In genomic region chr19:5151741-5152140, GRCm38 (mm10) we compare ENCODE assay signal across 18 mouse cellular contexts. TPM values are rescaled to one million over a fixed set of nuclear protein-coding genes. Genes with fewer than 3 reads are reported as not detected.
A peak's percentile ranks its signal among the peaks of the same experiment; 100 is the strongest.
DNase-seq lines count a peak whose midpoint lies in the region; ATAC-seq and TF ChIP-seq lines count a peak whose summit lies in the region.
"Had no signal": no experiment of that assay in that cellular context is flagged by ENCODE, and none has a peak within 500 bp of the region (broad histone marks: within the 10 kb centered on the region; RNA-seq: fewer than 3 reads in every experiment).

No protein-coding gene starts in this region.

- H3K27ac ChIP-seq in hindbrain, embryonic 13.5 days, result peak overlapping the region; percentile 5
- no peak overlapping the region for H3K27ac ChIP-seq in hindbrain, embryonic 10.5 days
- H3K27ac ChIP-seq in midbrain, postnatal 0 days (ENCODE audit: low read depth, low read length), result no peak overlapping the region; the same call in 1 of the 2 replicates
- no peak overlapping the region for H3K27ac ChIP-seq in midbrain, embryonic 11.5 days (ENCODE audit: low read depth, low read length)
- H3K27ac ChIP-seq in hindbrain, postnatal 0 days, result peak overlapping the region; percentile 62
- H3K27ac ChIP-seq: embryonic facial prominence, embryonic 13.5 days; kidney, postnatal 0 days; limb, embryonic 13.5 days; lung, embryonic 15.5 days; midbrain, embryonic 10.5 days had no signal

- no peaks in the 10 kb centered on the region for H3K9me3 ChIP-seq in hindbrain, embryonic 13.5 days
- H3K9me3 ChIP-seq in hindbrain, embryonic 10.5 days, result no peaks in the 10 kb centered on the region
- no peaks in the 10 kb centered on the region for H3K9me3 ChIP-seq in midbrain, postnatal 0 days (ENCODE audit: low read length)
- H3K9me3 ChIP-seq in midbrain, embryonic 11.5 days (ENCODE audit: control insufficient read depth, low read length), result no peaks in the 10 kb centered on the region
- H3K9me3 ChIP-seq in hindbrain, postnatal 0 days (ENCODE audit: low read length), result no peaks in the 10 kb centered on the region
- H3K9me3 ChIP-seq: embryonic facial prominence, embryonic 13.5 days; limb, embryonic 13.5 days; lung, embryonic 15.5 days; midbrain, embryonic 10.5 days had no signal

- ATAC-seq in hindbrain, embryonic 13.5 days (ENCODE audit: low FRiP score), result no peak
- ATAC-seq in midbrain, postnatal 0 days (ENCODE audit: low FRiP score), result no peak
- ATAC-seq in midbrain, embryonic 11.5 days (ENCODE audit: low FRiP score), result no peak
- peak; percentile 52 for ATAC-seq in hindbrain, postnatal 0 days
- ATAC-seq: CD4-positive, CD25-positive, alpha-beta regulatory T cell, adult 4 months; intestine, embryonic 16.5 days had no signal

- peak; percentile 39 to 59 for DNase-seq in cerebellum, postnatal 10 days
- no peak for DNase-seq in cerebellum, adult 9-10 months
- no peak for DNase-seq in hindbrain, embryonic 10.5 days (ENCODE audit: low spot score)
- peak; percentile 25 for DNase-seq in midbrain, postnatal 0 days (ENCODE audit: low spot score)
- DNase-seq in midbrain, embryonic 11.5 days (ENCODE audit: low spot score, missing footprints), result no peak
- DNase-seq in hindbrain, postnatal 0 days (ENCODE audit: low spot score), result peak; percentile 34
- no peak for DNase-seq in T-cell, adult 2 months (ENCODE audit: low spot score)

- TF ChIP-seq CTCF in midbrain, postnatal 0 days (IDR thresholded peaks at IDR 0.05), result no peak
- TF ChIP-seq CTCF in hindbrain, postnatal 0 days (IDR thresholded peaks at IDR 0.05; ENCODE audit: low read depth), result no peak

- H3K36me3 ChIP-seq in hindbrain, embryonic 13.5 days, result peaks cover 50% of the 10 kb centered on the region
- H3K36me3 ChIP-seq in hindbrain, embryonic 10.5 days, result peaks cover 49% of the 10 kb centered on the region
- peaks cover 36% of the 10 kb centered on the region for H3K36me3 ChIP-seq in midbrain, postnatal 0 days (ENCODE audit: insufficient read depth, low read length)
- H3K36me3 ChIP-seq in midbrain, embryonic 11.5 days (ENCODE audit: control insufficient read depth, insufficient read depth, low read length), result no peaks in the 10 kb centered on the region
- H3K36me3 ChIP-seq in hindbrain, postnatal 0 days (ENCODE audit: insufficient read depth, low read length), result peaks cover 36% of the 10 kb centered on the region
- H3K36me3 ChIP-seq: lung, embryonic 15.5 days had no signal

- no peaks in the 10 kb centered on the region for H3K27me3 ChIP-seq in hindbrain, embryonic 13.5 days
- no peaks in the 10 kb centered on the region for H3K27me3 ChIP-seq in hindbrain, embryonic 10.5 days (ENCODE audit: insufficient read depth, poor library complexity, severe bottlenecking)
- H3K27me3 ChIP-seq in midbrain, postnatal 0 days (ENCODE audit: insufficient read depth, low read length), result no peaks in the 10 kb centered on the region
- no peaks in the 10 kb centered on the region for H3K27me3 ChIP-seq in midbrain, embryonic 11.5 days (ENCODE audit: control insufficient read depth, insufficient read depth, low read length)
- no peaks in the 10 kb centered on the region for H3K27me3 ChIP-seq in hindbrain, postnatal 0 days (ENCODE audit: insufficient read depth, low read length)
- H3K27me3 ChIP-seq: embryonic facial prominence, embryonic 13.5 days; limb, embryonic 13.5 days; lung, embryonic 15.5 days had no signal

- H3K4me2 ChIP-seq in hindbrain, embryonic 13.5 days, result no peak overlapping the region
- H3K4me2 ChIP-seq in midbrain, postnatal 0 days (ENCODE audit: low read depth, low read length, poor library complexity, severe bottlenecking), result no peak overlapping the region
- no peak overlapping the region for H3K4me2 ChIP-seq in midbrain, embryonic 11.5 days
- no peak overlapping the region for H3K4me2 ChIP-seq in hindbrain, postnatal 0 days (ENCODE audit: low read depth, low read length)
- H3K4me2 ChIP-seq: embryonic facial prominence, embryonic 13.5 days; limb, embryonic 13.5 days; liver, embryonic 11.5 days; lung, embryonic 15.5 days had no signal

- H3K4me3 ChIP-seq in hindbrain, embryonic 13.5 days, result no peak overlapping the region
- no peak overlapping the region for H3K4me3 ChIP-seq in hindbrain, embryonic 10.5 days
- no peak overlapping the region for H3K4me3 ChIP-seq in midbrain, postnatal 0 days (ENCODE audit: low read depth, low read length)
- H3K4me3 ChIP-seq in midbrain, embryonic 11.5 days (ENCODE audit: low read depth, low read length), result no peak overlapping the region
- H3K4me3 ChIP-seq in hindbrain, postnatal 0 days (ENCODE audit: low read length), result no peak overlapping the region
- H3K4me3 ChIP-seq: embryonic facial prominence, embryonic 13.5 days; limb, embryonic 13.5 days; lung, embryonic 15.5 days; midbrain, embryonic 10.5 days; myocyte had no signal

- 87% methylated on average over 5 of the region's 5 CpGs for WGBS in hindbrain, embryonic 13.5 days
- 87% methylated on average over 5 of the region's 5 CpGs for WGBS in hindbrain, embryonic 10.5 days
- 90% methylated on average over 5 of the region's 5 CpGs for WGBS in midbrain, postnatal 0 days
- 88% methylated on average over 5 of the region's 5 CpGs for whole genome bisulfite sequencing in midbrain, embryonic 11.5 days
- 55% methylated on average over 5 of the region's 5 CpGs for WGBS in hindbrain, postnatal 0 days

- no peak overlapping the region for H3K9ac ChIP-seq in hindbrain, embryonic 13.5 days
- no peak overlapping the region for H3K9ac ChIP-seq in midbrain, postnatal 0 days (replicated peaks; ENCODE audit: low read length, poor library complexity, severe bottlenecking)
- H3K9ac ChIP-seq in midbrain, embryonic 11.5 days (ENCODE audit: low read length), result no peak overlapping the region
- no peak overlapping the region; the same call in 1 of the 2 replicates for H3K9ac ChIP-seq in hindbrain, postnatal 0 days (replicated peaks; ENCODE audit: low read length)
- H3K9ac ChIP-seq: embryonic facial prominence, embryonic 13.5 days; limb, embryonic 13.5 days; lung, embryonic 15.5 days had no signal

- no peaks in the 10 kb centered on the region for H3K4me1 ChIP-seq in hindbrain, embryonic 13.5 days (replicated peaks)
- H3K4me1 ChIP-seq in hindbrain, embryonic 10.5 days (replicated peaks), result no peaks in the 10 kb centered on the region
- H3K4me1 ChIP-seq in midbrain, postnatal 0 days (ENCODE audit: insufficient read depth, low read length), result no peaks in the 10 kb centered on the region
- no peaks in the 10 kb centered on the region for H3K4me1 ChIP-seq in midbrain, embryonic 11.5 days (ENCODE audit: control insufficient read depth, insufficient read depth, low read length)
- 0 out of 2 replicates have a peak, but pooled peaks cover 3% of the 10 kb centered on the region for H3K4me1 ChIP-seq in hindbrain, postnatal 0 days (ENCODE audit: insufficient read depth, low read length)
- H3K4me1 ChIP-seq: embryonic facial prominence, embryonic 13.5 days; limb, embryonic 13.5 days; lung, embryonic 15.5 days; midbrain, embryonic 10.5 days had no signal

RNA-seq across cellular contexts. Expression of gene Klc2, which starts 33.4 kb away (rescaled TPM):
- 73.4 and 76.7 TPM in 2 replicates for polyA plus RNA-seq in hindbrain, embryonic 13.5 days (2015; fragmentation: Nextera tagmentation; extraction: Ambion mirVana)
- polyA plus RNA-seq in hindbrain, embryonic 10.5 days (2016; fragmentation: Nextera tagmentation; extraction: Ambion mirVana), result 35.5 and 45.8 TPM in 2 replicates
- total RNA-seq in midbrain, postnatal 0 days (2014; rRNA removed), result 187 and 201 TPM in 2 replicates
- 65.7 and 67.9 TPM in 2 replicates for polyA plus RNA-seq in midbrain, postnatal 0 days (2015; fragmentation: Nextera tagmentation; extraction: Ambion mirVana)
- 24.4 and 25.0 TPM in 2 replicates for polyA plus RNA-seq in midbrain, embryonic 11.5 days (2014; fragmentation: Nextera tagmentation; extraction: Ambion mirVana)
- total RNA-seq in hindbrain, postnatal 0 days (2014; rRNA removed), result 191 and 227 TPM in 2 replicates
- 75.6 and 76.6 TPM in 2 replicates for polyA plus RNA-seq in hindbrain, postnatal 0 days (2015; fragmentation: Nextera tagmentation; extraction: Ambion mirVana)

RNA-seq across cellular contexts. Expression of gene Rab1b, which starts 44.9 kb away (rescaled TPM):
- 234 TPM in 2 replicates for polyA plus RNA-seq in hindbrain, embryonic 13.5 days (2015; fragmentation: Nextera tagmentation; extraction: Ambion mirVana)
- polyA plus RNA-seq in hindbrain, embryonic 10.5 days (2016; fragmentation: Nextera tagmentation; extraction: Ambion mirVana), result 270 and 303 TPM in 2 replicates
- 192 and 242 TPM in 2 replicates for total RNA-seq in midbrain, postnatal 0 days (2014; rRNA removed)
- polyA plus RNA-seq in midbrain, postnatal 0 days (2015; fragmentation: Nextera tagmentation; extraction: Ambion mirVana), result 204 and 227 TPM in 2 replicates
- 214 and 231 TPM in 2 replicates for polyA plus RNA-seq in midbrain, embryonic 11.5 days (2014; fragmentation: Nextera tagmentation; extraction: Ambion mirVana)
- 272 and 291 TPM in 2 replicates for total RNA-seq in hindbrain, postnatal 0 days (2014; rRNA removed)
- polyA plus RNA-seq in hindbrain, postnatal 0 days (2015; fragmentation: Nextera tagmentation; extraction: Ambion mirVana), result 229 and 230 TPM in 2 replicates

RNA-seq across cellular contexts. Expression of gene Cnih2, which starts 53.4 kb away (rescaled TPM):
- polyA plus RNA-seq in hindbrain, embryonic 13.5 days (2015; fragmentation: Nextera tagmentation; extraction: Ambion mirVana), result 333 TPM in 2 replicates
- polyA plus RNA-seq in hindbrain, embryonic 10.5 days (2016; fragmentation: Nextera tagmentation; extraction: Ambion mirVana), result 42.1 and 115 TPM in 2 replicates
- 677 and 753 TPM in 2 replicates for total RNA-seq in midbrain, postnatal 0 days (2014; rRNA removed)
- 547 and 553 TPM in 2 replicates for polyA plus RNA-seq in midbrain, postnatal 0 days (2015; fragmentation: Nextera tagmentation; extraction: Ambion mirVana)
- 106 and 115 TPM in 2 replicates for polyA plus RNA-seq in midbrain, embryonic 11.5 days (2014; fragmentation: Nextera tagmentation; extraction: Ambion mirVana)
- total RNA-seq in hindbrain, postnatal 0 days (2014; rRNA removed), result 549 and 573 TPM in 2 replicates
- polyA plus RNA-seq in hindbrain, postnatal 0 days (2015; fragmentation: Nextera tagmentation; extraction: Ambion mirVana), result 358 and 397 TPM in 2 replicates
- total RNA-seq: granulocyte monocyte progenitor cell, adult 5-6 weeks had no signal

Comparison
In these comparisons a context has a peak if more than half of its experiments do, and no peak if none do; other contexts are left out.
1. DNase-seq: peak in cerebellum, postnatal 10 days (2 of 2), midbrain, postnatal 0 days (single experiment) and hindbrain, postnatal 0 days (single experiment); none in cerebellum, adult 9-10 months (single experiment), hindbrain, embryonic 10.5 days (single experiment), midbrain, embryonic 11.5 days (single experiment) and T-cell, adult 2 months (single experiment).
2. H3K27ac ChIP-seq: peak in hindbrain, embryonic 13.5 days (single experiment) and hindbrain, postnatal 0 days (single experiment); none in hindbrain, embryonic 10.5 days (single experiment), midbrain, postnatal 0 days (single experiment) and midbrain, embryonic 11.5 days (single experiment).